Mouse (Mus musculus) liver, postnatal 0 days (tissue): ENCODE measurements around the gene Palld. TPM values are rescaled to one million over a fixed set of nuclear protein-coding genes. Genes with fewer than 3 reads are reported as not detected.
A peak's percentile ranks its signal among the peaks of the same experiment; 100 is the strongest.

Source experiments
- ATAC-seq: fragments of 200-750 bp; cut with Nextera tagmentation; 2 replicates; pipeline ENCODE4 v1.8.0; 2017; ENCODE audit warnings: mild to moderate bottlenecking, moderate library complexity
- DNase-seq: peaks from one replicate; pipeline ENCODE4 v3.0.0-alpha.2; 2016
- H3K27ac ChIP-seq: fragments of 300-500 bp; sonication (generic); 2 replicates; pipeline ENCODE4 v1.5.1; 2014; ENCODE audit warnings: antibody characterized with exemption, moderate library complexity, mild to moderate bottlenecking, low read depth
- H3K27me3 ChIP-seq: fragments of 300-500 bp; sonication (generic); 2 replicates; pipeline ENCODE4 v1.6.1; 2014; ENCODE audit warnings: low read length, control low read depth, mixed read lengths; ENCODE audit not compliant: insufficient read depth
- H3K36me3 ChIP-seq: fragments of 300-500 bp; sonication (generic); replicated peaks from 2 replicates; pipeline ENCODE4 v1.6.1; 2014; ENCODE audit warnings: mild to moderate bottlenecking, control low read depth, low read length, moderate library complexity, mixed read lengths; ENCODE audit not compliant: insufficient read depth
- H3K4me1 ChIP-seq: fragments of 300-500 bp; sonication (generic); 2 replicates; pipeline ENCODE4 v1.6.1; 2014; ENCODE audit warnings: antibody characterized with exemption, mild to moderate bottlenecking, control low read depth; ENCODE audit not compliant: insufficient read depth
- H3K4me2 ChIP-seq: fragments of 300-500 bp; sonication (generic); 2 replicates; pipeline ENCODE4 v1.6.1; 2014; ENCODE audit warnings: low read depth, mild to moderate bottlenecking, low read length, moderate library complexity, mixed read lengths
- H3K4me3 ChIP-seq: fragments of 300-500 bp; sonication (generic); 2 replicates; pipeline ENCODE4 v1.5.1; 2014; ENCODE audit warnings: low read depth, low read length
- H3K9ac ChIP-seq: fragments of 300-500 bp; sonication (generic); replicated peaks from 2 replicates; pipeline ENCODE4 v1.6.1; 2014; ENCODE audit warnings: mild to moderate bottlenecking, moderate library complexity
- H3K9me3 ChIP-seq: fragments of 300-500 bp; sonication (generic); 2 replicates; pipeline ENCODE4 v1.6.1; 2016; ENCODE audit warnings: mild to moderate bottlenecking, control low read depth, low read length, mixed read lengths
- CTCF ChIP-seq: sonication (generic); IDR thresholded peaks from 2 replicates; pipeline ENCODE4 v1.5.1; 2016; ENCODE audit warnings: antibody characterized with exemption, low read depth
- EP300 ChIP-seq: IDR thresholded peaks from 2 replicates; pipeline ENCODE4 v1.6.1; 2016; ENCODE audit warnings: antibody characterized with exemption, low read depth, mild to moderate bottlenecking
- WGBS: fragments of 180-500 bp; shearing (Covaris S2); extraction: QIAGEN DNeasy Blood & Tissue Kit; methylation state at CpG from one replicate; pipeline ENCODE4 v1.1.7; 2014; ENCODE audit not compliant: insufficient replicate concordance; 5-methylcytosine and 5-hydroxymethylcytosine counted together
- polyA plus RNA-seq: library from polyadenylated mRNA; unstranded; fragments of >200 nt; fragmentation: Nextera tagmentation; extraction: Ambion mirVana; gene quantifications from 2 replicates; pipeline ENCODE4 v1.2.1, GENCODE M21; 2015

The Palld gene
- polyA plus RNA-seq, 1 experiment from 2014 or later: 11.7 TPM

- Histone ChIP-seq H3K4me3 (no peak overlapping the region), H3K4me2 (0 out of 2 replicates have a peak overlapping the region, but pooled peaks have one; percentile 4), H3K27me3 (no peaks in the 10 kb centered on the region), H3K4me1 (no peaks in the 10 kb centered on the region), H3K9me3 (no peaks in the 10 kb centered on the region), H3K27ac (no peak overlapping the region), H3K36me3 (no peaks in the 10 kb centered on the region), H3K9ac (no peak overlapping the region)
- 28% methylated on average over 13 of the region's 13 CpGs for WGBS
- TF ChIP-seq CTCF (no peak), EP300 (no peak)
- ATAC-seq (no peak), DNase-seq (peak; percentile 31)
Observed at GRCm38 (mm10) chr8:61908303-61909215, 6.1 kb upstream of the Palld start.

- DNase-seq: no peak
- Histone ChIP-seq H3K36me3 (no peaks in the 10 kb centered on the region), H3K4me1 (no peaks in the 10 kb centered on the region), H3K9ac (no peak overlapping the region), H3K9me3 (no peaks in the 10 kb centered on the region), H3K4me2 (no peak overlapping the region), H3K27ac (no peak overlapping the region), H3K4me3 (no peak overlapping the region), H3K27me3 (no peaks in the 10 kb centered on the region)
- no peak for ATAC-seq
- 74% methylated on average over 6 of the region's 6 CpGs for WGBS
- TF ChIP-seq EP300 (no peak), CTCF (no peak)
Observed at GRCm38 (mm10) chr8:61901028-61901717, 1.3 kb downstream of the Palld start.

GRCm38 (mm10) chr8:61897402-61897801 lies 5.1 kb downstream of the Palld start:
- Histone ChIP-seq H3K4me3 (no peak overlapping the region), H3K27me3 (no peaks in the 10 kb centered on the region), H3K36me3 (no peaks in the 10 kb centered on the region), H3K27ac (no peak overlapping the region), H3K9ac (no peak overlapping the region), H3K4me1 (no peaks in the 10 kb centered on the region), H3K9me3 (no peaks in the 10 kb centered on the region), H3K4me2 (no peak overlapping the region)
- no peak for DNase-seq
- WGBS: 71% methylated on average over 1 of the region's 1 CpGs
- no peak for ATAC-seq
- TF ChIP-seq CTCF (no peak), EP300 (no peak)

DNA sequence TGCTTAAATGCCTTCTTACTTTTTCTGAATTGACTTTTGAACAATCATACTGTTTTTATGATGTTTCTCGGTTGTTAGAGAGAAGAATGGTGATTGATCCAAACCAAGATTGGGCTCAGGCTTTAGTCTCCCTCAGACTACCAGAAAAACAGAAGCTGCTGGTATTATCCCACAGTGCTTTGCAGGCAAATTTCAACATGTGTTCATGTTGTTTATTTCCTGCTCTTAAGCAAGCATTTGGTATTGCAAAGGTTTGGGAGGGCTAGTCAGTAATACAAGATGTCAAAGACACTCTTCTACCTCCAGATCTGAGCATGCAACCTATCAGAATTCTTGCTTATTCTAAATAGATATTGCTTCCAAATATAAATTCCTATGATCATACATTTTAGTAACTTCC lies 5.7 kb downstream of the Palld start:
- TF ChIP-seq EP300 (no peak), CTCF (no peak)
- WGBS: 53% methylated on average over 1 of the region's 1 CpGs
- no peaks in the 10 kb centered on the region for H3K27me3 ChIP-seq
- no peaks in the 10 kb centered on the region for H3K36me3 ChIP-seq
- H3K4me2 ChIP-seq: no peak overlapping the region
- no peak overlapping the region for H3K4me3 ChIP-seq
- H3K27ac ChIP-seq: no peak overlapping the region
- DNase-seq (no peak), ATAC-seq (peak; percentile 35; the same call in 1 of the 2 replicates)
- no peaks in the 10 kb centered on the region for H3K9me3 ChIP-seq
- H3K4me1 ChIP-seq: no peaks in the 10 kb centered on the region
- no peak overlapping the region for H3K9ac ChIP-seq

DNA sequence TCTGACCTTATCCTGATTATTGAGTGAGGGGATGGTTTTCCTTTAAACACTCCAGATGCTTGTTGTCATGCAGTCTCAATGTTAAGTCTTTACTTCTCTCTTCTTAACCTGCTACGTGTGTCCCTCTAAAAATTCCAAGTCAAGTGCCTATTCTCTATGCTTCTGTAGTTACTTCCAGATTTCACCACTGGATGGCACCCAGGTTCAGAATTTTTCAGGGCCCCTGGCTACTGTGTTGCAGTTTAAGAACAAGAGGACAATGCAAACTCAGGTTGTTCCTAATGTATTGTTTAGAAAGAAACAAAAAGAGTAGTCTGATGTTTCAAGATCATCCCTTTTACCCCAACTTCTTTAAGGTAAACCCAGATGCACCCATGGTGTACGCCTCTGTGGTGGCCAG lies 8.4 kb downstream of the Palld start:
- Histone ChIP-seq H3K4me1 (no peaks in the 10 kb centered on the region), H3K9me3 (no peaks in the 10 kb centered on the region), H3K9ac (no peak overlapping the region), H3K4me2 (no peak overlapping the region), H3K36me3 (no peaks in the 10 kb centered on the region), H3K4me3 (no peak overlapping the region), H3K27me3 (no peaks in the 10 kb centered on the region), H3K27ac (no peak overlapping the region)
- DNase-seq: peak; percentile 40
- ATAC-seq: no peak
- 45% methylated on average over 2 of the region's 2 CpGs for WGBS
- peak; percentile 61 for TF ChIP-seq CTCF
- no peak for TF ChIP-seq EP300

- Histone ChIP-seq H3K36me3 (no peaks in the 10 kb centered on the region), H3K27ac (peak overlapping the region; percentile 32; the same call in 1 of the 2 replicates), H3K27me3 (no peaks in the 10 kb centered on the region), H3K9me3 (no peaks in the 10 kb centered on the region), H3K4me3 (no peak overlapping the region), H3K4me1 (no peaks in the 10 kb centered on the region), H3K9ac (no peak overlapping the region), H3K4me2 (0 out of 2 replicates have a peak overlapping the region, but pooled peaks have one; percentile 14)
- 22% methylated on average over 7 of the region's 7 CpGs for WGBS
- TF ChIP-seq EP300 (peak; percentile 49; the same call in 1 of the 2 replicates), CTCF (no peak)
- no peak for DNase-seq
- ATAC-seq: peak; percentile 19; the same call in 1 of the 2 replicates
Observed at GRCm38 (mm10) chr8:61877607-61878006, 24.9 kb downstream of the Palld start.
